Comparison of ENCODE assay signal across 21 mouse cellular contexts in the genomic region with DNA sequence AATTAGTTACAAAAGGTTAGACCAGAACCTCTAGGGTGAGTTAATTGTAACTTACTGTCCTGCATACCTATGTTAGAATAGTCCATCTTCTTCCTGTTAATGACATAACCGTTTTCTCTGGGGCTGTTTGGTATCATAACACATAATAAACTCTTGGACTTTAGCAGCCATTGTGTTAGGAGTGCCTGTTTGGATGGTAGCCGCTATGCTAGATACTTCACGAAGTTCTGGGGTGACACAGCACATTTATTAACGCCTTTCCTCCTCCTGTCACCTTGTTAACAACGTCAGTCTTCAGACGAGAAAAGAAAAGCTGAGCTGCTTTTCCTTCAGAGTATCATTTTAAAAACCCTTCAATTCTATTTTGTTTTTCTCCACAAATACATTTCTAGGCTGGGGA. TPM values are rescaled to one million over a fixed set of nuclear protein-coding genes. Genes with fewer than 3 reads are reported as not detected.
DNase-seq lines count a peak whose midpoint lies in the region; ATAC-seq and TF ChIP-seq lines count a peak whose summit lies in the region.
"Had no signal": no experiment of that assay in that cellular context is flagged by ENCODE, and none has a peak within 500 bp of the region (broad histone marks: within the 10 kb centered on the region; RNA-seq: fewer than 3 reads in every experiment).

No protein-coding gene starts in this region.

- no peak for TF ChIP-seq EP300 in stomach, postnatal 0 days (optimal IDR thresholded peaks at IDR 0.05)

- no peak overlapping the region for H3K9ac ChIP-seq in liver, embryonic 13.5 days
- no peak overlapping the region for H3K9ac ChIP-seq in stomach, postnatal 0 days (ENCODE audit: low read length)
- H3K9ac ChIP-seq: forebrain, embryonic 13.5 days; heart, embryonic 15.5 days; hindbrain, embryonic 13.5 days; midbrain, embryonic 13.5 days had no signal

- H3K4me1 ChIP-seq in liver, embryonic 13.5 days (replicated peaks), result peaks cover 50% of the 10 kb centered on the region
- no peaks in the 10 kb centered on the region for H3K4me1 ChIP-seq in stomach, postnatal 0 days (replicated peaks; ENCODE audit: control insufficient read depth, insufficient read depth)
- H3K4me1 ChIP-seq: forebrain, embryonic 13.5 days; midbrain, embryonic 13.5 days had no signal

- DNase-seq in kidney, adult 9 months, result peak; percentile 26
- DNase-seq in kidney, adult 11 months, result no peak
- DNase-seq in liver, embryonic 13.5 days, result no peak
- DNase-seq in stomach, postnatal 0 days (ENCODE audit: low spot score), result no peak
- no peak for DNase-seq in embryo, embryonic 9.5 days (ENCODE audit: extremely low spot score)
- DNase-seq: adrenal gland, adult 2 months; adrenal gland, postnatal 36 days; cerebellum, adult 2 months; cerebellum, postnatal 25 days; gastrocnemius, postnatal 10 days; heart, postnatal 36 days; kidney, postnatal 14 days; lung, postnatal 36 days had no signal

- WGBS in liver, embryonic 13.5 days (ENCODE audit: insufficient replicate concordance), result 40% methylated on average over 6 of the region's 6 CpGs
- 71% methylated on average over 6 of the region's 6 CpGs for WGBS in stomach, postnatal 0 days

- ATAC-seq in common myeloid progenitor, adult 5-6 weeks (replicated peaks; ENCODE audit: low read depth, poor library complexity, severe bottlenecking), result peak; percentile 36; the same call in 1 of the 2 replicates
- peak; percentile 55; the same call in 1 of the 2 replicates for ATAC-seq in liver, embryonic 13.5 days (ENCODE audit: low read depth)
- ATAC-seq in megakaryocyte progenitor cell, adult 5-6 weeks (replicated peaks; ENCODE audit: poor library complexity), result peak; percentile 46
- no peak for ATAC-seq in stomach, postnatal 0 days (ENCODE audit: low FRiP score, low TSS enrichment)
- ATAC-seq: CD4-positive, CD25-positive, alpha-beta regulatory T cell, adult 4 months; forebrain, embryonic 13.5 days; midbrain, embryonic 13.5 days had no signal

- H3K27me3 ChIP-seq in liver, embryonic 13.5 days, result no peaks in the 10 kb centered on the region
- no peaks in the 10 kb centered on the region for H3K27me3 ChIP-seq in stomach, postnatal 0 days (ENCODE audit: control insufficient read depth, insufficient read depth, low read length)
- H3K27me3 ChIP-seq: forebrain, embryonic 13.5 days; heart, embryonic 15.5 days; hindbrain, embryonic 13.5 days; midbrain, embryonic 13.5 days had no signal

- H3K4me3 ChIP-seq in liver, embryonic 13.5 days (replicated peaks), result no peak overlapping the region
- H3K4me3 ChIP-seq in stomach, postnatal 0 days (ENCODE audit: low read depth, low read length), result no peak overlapping the region
- H3K4me3 ChIP-seq: forebrain, embryonic 13.5 days; heart, embryonic 10.5 days; heart, embryonic 15.5 days; hindbrain, embryonic 13.5 days; midbrain, embryonic 13.5 days had no signal

- H3K4me2 ChIP-seq in liver, embryonic 13.5 days, result no peak overlapping the region
- no peak overlapping the region for H3K4me2 ChIP-seq in stomach, postnatal 0 days (replicated peaks; ENCODE audit: low read depth)
- H3K4me2 ChIP-seq: forebrain, embryonic 13.5 days; heart, embryonic 15.5 days; hindbrain, embryonic 13.5 days; midbrain, embryonic 13.5 days had no signal

- no peak for TF ChIP-seq CTCF in stomach, postnatal 0 days (IDR thresholded peaks at IDR 0.05; ENCODE audit: low read depth)

- peaks cover 19% of the 10 kb centered on the region for H3K36me3 ChIP-seq in liver, embryonic 13.5 days
- H3K36me3 ChIP-seq in stomach, postnatal 0 days (ENCODE audit: control insufficient read depth, insufficient read depth, low read length), result no peaks in the 10 kb centered on the region
- H3K36me3 ChIP-seq: heart, embryonic 10.5 days; heart, embryonic 15.5 days; hindbrain, embryonic 13.5 days; midbrain, embryonic 13.5 days had no signal

- H3K27ac ChIP-seq in liver, embryonic 13.5 days, result peak overlapping the region; percentile 73
- no peak overlapping the region for H3K27ac ChIP-seq in stomach, postnatal 0 days (replicated peaks)
- H3K27ac ChIP-seq: forebrain, embryonic 13.5 days; heart, embryonic 10.5 days; heart, embryonic 15.5 days; hindbrain, embryonic 13.5 days; midbrain, embryonic 13.5 days had no signal

- no peaks in the 10 kb centered on the region for H3K9me3 ChIP-seq in liver, embryonic 13.5 days (replicated peaks)
- H3K9me3 ChIP-seq in stomach, postnatal 0 days (ENCODE audit: control insufficient read depth, low read length), result no peaks in the 10 kb centered on the region
- H3K9me3 ChIP-seq: forebrain, embryonic 13.5 days; heart, embryonic 10.5 days; heart, embryonic 15.5 days; hindbrain, embryonic 13.5 days; midbrain, embryonic 13.5 days had no signal

RNA-seq across cellular contexts. Expression of gene Pan3, which starts 59.3 kb away (rescaled TPM):
- total RNA-seq in common myeloid progenitor, adult 5-6 weeks (2017), result 240 and 264 TPM in 2 replicates
- polyA plus RNA-seq in liver, embryonic 13.5 days (2015; fragmentation: Nextera tagmentation; extraction: Ambion mirVana), result 39.0 and 39.3 TPM in 2 replicates
- total RNA-seq in megakaryocyte progenitor cell, adult 5-6 weeks (2015), result 385 and 404 TPM in 2 replicates
- total RNA-seq in megakaryocyte progenitor cell, adult 5-6 weeks (2017), result 156 and 215 TPM in 2 replicates
- polyA plus RNA-seq in stomach, postnatal 0 days (2015; fragmentation: Nextera tagmentation; extraction: Ambion mirVana), result 38.4 and 44.4 TPM in 2 replicates
